In genomic region chr6:52216691-52217458, GRCm38 (mm10) we compare ENCODE assay signal across 8 mouse cellular contexts. TPM values are rescaled to one million over a fixed set of nuclear protein-coding genes. Genes with fewer than 3 reads are reported as not detected.
A peak's percentile ranks its signal among the peaks of the same experiment; 100 is the strongest.
DNase-seq lines count a peak whose midpoint lies in the region; ATAC-seq and TF ChIP-seq lines count a peak whose summit lies in the region.

No protein-coding gene starts in this region.

- 0 out of 2 replicates have a peak, but pooled peaks cover 12% of the 10 kb centered on the region for H3K4me1 ChIP-seq in kidney, adult 2 months (ENCODE audit: control insufficient read depth, insufficient read depth, low read length)
- peaks cover 5% of the 10 kb centered on the region for H3K4me1 ChIP-seq in embryonic facial prominence, embryonic 12.5 days
- no peaks in the 10 kb centered on the region for H3K4me1 ChIP-seq in hindbrain, postnatal 0 days (ENCODE audit: insufficient read depth, low read length)

- ATAC-seq in embryonic facial prominence, embryonic 12.5 days (ENCODE audit: insufficient number of reproducible peaks, insufficient read depth, low FRiP score, low TSS enrichment), result no peak
- no peak for ATAC-seq in hindbrain, postnatal 0 days
- no peak for ATAC-seq in megakaryocyte-erythroid progenitor cell, adult 5-6 weeks (replicated peaks; ENCODE audit: low FRiP score, low TSS enrichment, poor library complexity, severe bottlenecking)

- H3K9me3 ChIP-seq in embryonic facial prominence, embryonic 12.5 days, result no peaks in the 10 kb centered on the region
- H3K9me3 ChIP-seq in hindbrain, postnatal 0 days (ENCODE audit: low read length), result no peaks in the 10 kb centered on the region

- no peaks in the 10 kb centered on the region for H3K36me3 ChIP-seq in kidney, adult 2 months (ENCODE audit: control insufficient read depth, insufficient read depth, low read length)
- no peaks in the 10 kb centered on the region for H3K36me3 ChIP-seq in embryonic facial prominence, embryonic 12.5 days
- no peaks in the 10 kb centered on the region for H3K36me3 ChIP-seq in hindbrain, postnatal 0 days (ENCODE audit: insufficient read depth, low read length)
- H3K36me3 ChIP-seq in macrophage (ENCODE audit: inconsistent target), result no peaks in the 10 kb centered on the region

- H3K4me3 ChIP-seq in kidney, adult 2 months (ENCODE audit: insufficient read depth, low read depth, low read length), result peak overlapping the region; percentile 85
- H3K4me3 ChIP-seq in embryonic facial prominence, embryonic 12.5 days, result peak overlapping the region; percentile 29
- H3K4me3 ChIP-seq in hindbrain, postnatal 0 days (ENCODE audit: low read length), result peak overlapping the region; percentile 23
- peak overlapping the region; percentile 15; the same call in 1 of the 2 replicates for H3K4me3 ChIP-seq in macrophage (ENCODE audit: inconsistent target)

- WGBS in kidney, adult 2 months, result 1% methylated on average over 60 of the region's 60 CpGs
- 2% methylated on average over 60 of the region's 60 CpGs for WGBS in embryonic facial prominence, embryonic 12.5 days
- 2% methylated on average over 60 of the region's 60 CpGs for WGBS in hindbrain, postnatal 0 days
- WGBS in macrophage (ENCODE audit: missing documents), result 2% methylated on average over 60 of the region's 60 CpGs

- peak; percentile 70 for DNase-seq in kidney, adult 2 months
- no peak for DNase-seq in kidney, adult 11 months
- DNase-seq in hindbrain, postnatal 0 days (ENCODE audit: low spot score), result no peak
- no peak for DNase-seq in MN1 (ENCODE audit: low spot score)
- DNase-seq in layer of hippocampus, adult 18-20 months (ENCODE audit: low spot score in 2 of 2), result no peak

- no peak for TF ChIP-seq POLR2A in kidney, adult 2 months (IDR thresholded peaks at IDR 0.05; ENCODE audit: low read depth, low read length)

- H3K79me2 ChIP-seq in macrophage (ENCODE audit: inconsistent target), result no peaks in the 10 kb centered on the region

- peak overlapping the region; percentile 43 for H3K4me2 ChIP-seq in embryonic facial prominence, embryonic 12.5 days (replicated peaks)
- peak overlapping the region; percentile 31; the same call in 1 of the 2 replicates for H3K4me2 ChIP-seq in hindbrain, postnatal 0 days (ENCODE audit: low read depth, low read length)

- H3K9ac ChIP-seq in embryonic facial prominence, embryonic 12.5 days, result 0 out of 2 replicates have a peak overlapping the region, but pooled peaks have one; percentile 33
- no peak overlapping the region for H3K9ac ChIP-seq in hindbrain, postnatal 0 days (replicated peaks; ENCODE audit: low read length)

- TF ChIP-seq CTCF in kidney, adult 2 months (conservative IDR thresholded peaks at IDR 0.05; ENCODE audit: insufficient read depth, insufficient read length, low read depth, low read length), result no peak
- no peak for TF ChIP-seq CTCF in hindbrain, postnatal 0 days (IDR thresholded peaks at IDR 0.05; ENCODE audit: low read depth)

- H3K27ac ChIP-seq in kidney, adult 2 months (ENCODE audit: insufficient read depth, low read depth, low read length), result peak overlapping the region; percentile 94
- H3K27ac ChIP-seq in embryonic facial prominence, embryonic 12.5 days, result no peak overlapping the region
- H3K27ac ChIP-seq in hindbrain, postnatal 0 days, result no peak overlapping the region
- H3K27ac ChIP-seq in macrophage, result no peak overlapping the region

- no peaks in the 10 kb centered on the region for H3K27me3 ChIP-seq in kidney, adult 2 months (replicated peaks; ENCODE audit: control insufficient read depth, insufficient read depth, low read length)
- H3K27me3 ChIP-seq in embryonic facial prominence, embryonic 12.5 days, result peaks cover 95% of the 10 kb centered on the region
- H3K27me3 ChIP-seq in hindbrain, postnatal 0 days (ENCODE audit: insufficient read depth, low read length), result peaks cover 96% of the 10 kb centered on the region

RNA-seq across cellular contexts. Expression of gene Gm28308, which starts 3.7 kb away (rescaled TPM):
- 0.78 and 2.9 TPM in 2 replicates for polyA plus RNA-seq in kidney, adult 2 months (2012; rRNA removed)
- not detected in 2 replicates for polyA plus RNA-seq in embryonic facial prominence, embryonic 12.5 days (2016; fragmentation: Nextera tagmentation; extraction: Ambion mirVana)
- total RNA-seq in hindbrain, postnatal 0 days (2014; rRNA removed), result 0.83 and 2.2 TPM in 2 replicates
- not detected in 2 replicates for polyA plus RNA-seq in hindbrain, postnatal 0 days (2015; fragmentation: Nextera tagmentation; extraction: Ambion mirVana)
- not detected for total RNA-seq in macrophage (2018; cell fraction: chromatin; rRNA removed)
- under 1 TPM in 1 of 26 experiments, not detected in 25; 0.30 TPM for total RNA-seq in macrophage (2018; cell fraction: cytosol; rRNA removed)
- not detected for total RNA-seq in macrophage (2018; cell fraction: nucleus; rRNA removed)
- not detected in 3 replicates for polyA plus RNA-seq in macrophage (2018)
- not detected in 2 replicates for total RNA-seq in megakaryocyte-erythroid progenitor cell, adult 5-6 weeks (2014; fragmentation: Nextera tagmentation)
- total RNA-seq in megakaryocyte-erythroid progenitor cell, adult 5-6 weeks (2017), result not detected in 2 replicates
- not detected for total RNA-seq in layer of hippocampus, adult 18-20 months (2021)

RNA-seq across cellular contexts. Expression of gene Hoxa3, which starts 3.7 kb away (rescaled TPM):
- polyA plus RNA-seq in kidney, adult 2 months (2012; rRNA removed), result 7.4 and 7.6 TPM in 2 replicates
- polyA plus RNA-seq in embryonic facial prominence, embryonic 12.5 days (2016; fragmentation: Nextera tagmentation; extraction: Ambion mirVana), result 0.70 and 1.2 TPM in 2 replicates
- 8.7 and 9.8 TPM in 2 replicates for total RNA-seq in hindbrain, postnatal 0 days (2014; rRNA removed)
- 7.9 and 8.8 TPM in 2 replicates for polyA plus RNA-seq in hindbrain, postnatal 0 days (2015; fragmentation: Nextera tagmentation; extraction: Ambion mirVana)
- 1 to 10 TPM in 2 of 26 experiments, under 1 TPM in 9, not detected in 15; 0.32 to 1.2 (median 0.86) TPM for total RNA-seq in macrophage (2018; cell fraction: chromatin; rRNA removed)
- total RNA-seq in macrophage (2018; cell fraction: cytosol; rRNA removed), result under 1 TPM in 10 of 26 experiments, not detected in 16; 0.04 to 0.27 (median 0.09) TPM
- total RNA-seq in macrophage (2018; cell fraction: nucleus; rRNA removed), result under 1 TPM in 10 of 26 experiments, not detected in 16; 0.31 to 0.74 (median 0.38) TPM
- 0.04 TPM in 1 of 3 replicates, not detected in the others for polyA plus RNA-seq in macrophage (2018)
- total RNA-seq in megakaryocyte-erythroid progenitor cell, adult 5-6 weeks (2014; fragmentation: Nextera tagmentation), result 0.77 and 1.4 TPM in 2 replicates
- total RNA-seq in megakaryocyte-erythroid progenitor cell, adult 5-6 weeks (2017), result not detected in 2 replicates
- total RNA-seq in layer of hippocampus, adult 18-20 months (2021), result not detected

RNA-seq across cellular contexts. Expression of gene Hoxa7, which starts 4.8 kb away (rescaled TPM):
- 44.1 and 45.9 TPM in 2 replicates for polyA plus RNA-seq in kidney, adult 2 months (2012; rRNA removed)
- polyA plus RNA-seq in embryonic facial prominence, embryonic 12.5 days (2016; fragmentation: Nextera tagmentation; extraction: Ambion mirVana), result 0.20 TPM in 1 of 2 replicates, not detected in the other
- total RNA-seq in hindbrain, postnatal 0 days (2014; rRNA removed), result 2.6 and 2.9 TPM in 2 replicates
- 1.3 and 3.9 TPM in 2 replicates for polyA plus RNA-seq in hindbrain, postnatal 0 days (2015; fragmentation: Nextera tagmentation; extraction: Ambion mirVana)
- total RNA-seq in macrophage (2018; cell fraction: chromatin; rRNA removed), result under 1 TPM in 1 of 26 experiments, not detected in 25; 0.85 TPM
- total RNA-seq in macrophage (2018; cell fraction: cytosol; rRNA removed), result under 1 TPM; 0.06 to 0.99 (median 0.37) TPM
- total RNA-seq in macrophage (2018; cell fraction: nucleus; rRNA removed), result under 1 TPM in 2 of 26 experiments, not detected in 24; 0.31 to 0.49 TPM
- 0.25 to 0.75 TPM (median 0.40 TPM) in 3 replicates for polyA plus RNA-seq in macrophage (2018)
- total RNA-seq in megakaryocyte-erythroid progenitor cell, adult 5-6 weeks (2014; fragmentation: Nextera tagmentation), result 3.4 and 4.1 TPM in 2 replicates
- total RNA-seq in megakaryocyte-erythroid progenitor cell, adult 5-6 weeks (2017), result 2.6 and 3.1 TPM in 2 replicates
- under 1 TPM in 1 of 2 experiments, not detected in 1; 0.36 TPM for total RNA-seq in layer of hippocampus, adult 18-20 months (2021)

RNA-seq across cellular contexts. Expression of gene Hoxa6, which starts 8.4 kb away (rescaled TPM):
- 2.4 and 3.4 TPM in 2 replicates for polyA plus RNA-seq in kidney, adult 2 months (2012; rRNA removed)
- not detected in 2 replicates for polyA plus RNA-seq in embryonic facial prominence, embryonic 12.5 days (2016; fragmentation: Nextera tagmentation; extraction: Ambion mirVana)
- 12.3 and 25.8 TPM in 2 replicates for total RNA-seq in hindbrain, postnatal 0 days (2014; rRNA removed)
- polyA plus RNA-seq in hindbrain, postnatal 0 days (2015; fragmentation: Nextera tagmentation; extraction: Ambion mirVana), result 6.0 and 7.7 TPM in 2 replicates
- total RNA-seq in macrophage (2018; cell fraction: chromatin; rRNA removed), result 1 to 10 TPM in 1 of 26 experiments, not detected in 25; 1.4 TPM
- not detected for total RNA-seq in macrophage (2018; cell fraction: cytosol; rRNA removed)
- total RNA-seq in macrophage (2018; cell fraction: nucleus; rRNA removed), result not detected
- not detected in 3 replicates for polyA plus RNA-seq in macrophage (2018)
- total RNA-seq in megakaryocyte-erythroid progenitor cell, adult 5-6 weeks (2014; fragmentation: Nextera tagmentation), result 1.5 TPM in 1 of 2 replicates, not detected in the other
- total RNA-seq in megakaryocyte-erythroid progenitor cell, adult 5-6 weeks (2017), result not detected in 2 replicates
- total RNA-seq in layer of hippocampus, adult 18-20 months (2021), result not detected

RNA-seq across cellular contexts. Expression of gene Hoxa5, which starts 12.5 kb away (rescaled TPM):
- 6.9 and 8.1 TPM in 2 replicates for polyA plus RNA-seq in kidney, adult 2 months (2012; rRNA removed)
- polyA plus RNA-seq in embryonic facial prominence, embryonic 12.5 days (2016; fragmentation: Nextera tagmentation; extraction: Ambion mirVana), result 0.33 and 0.34 TPM in 2 replicates
- total RNA-seq in hindbrain, postnatal 0 days (2014; rRNA removed), result 99.2 and 108 TPM in 2 replicates
- 81.7 and 89.4 TPM in 2 replicates for polyA plus RNA-seq in hindbrain, postnatal 0 days (2015; fragmentation: Nextera tagmentation; extraction: Ambion mirVana)
- total RNA-seq in macrophage (2018; cell fraction: chromatin; rRNA removed), result 1 to 10 TPM in 1 of 26 experiments, under 1 TPM in 4, not detected in 21; 0.25 to 1.0 (median 0.47) TPM
- under 1 TPM in 12 of 26 experiments, not detected in 14; 0.05 to 0.22 (median 0.10) TPM for total RNA-seq in macrophage (2018; cell fraction: cytosol; rRNA removed)
- total RNA-seq in macrophage (2018; cell fraction: nucleus; rRNA removed), result 1 to 10 TPM in 1 of 26 experiments, under 1 TPM in 6, not detected in 19; 0.35 to 1.5 (median 0.61) TPM
- polyA plus RNA-seq in macrophage (2018), result 0.16 TPM in 1 of 3 replicates, not detected in the others
- 1.1 and 2.6 TPM in 2 replicates for total RNA-seq in megakaryocyte-erythroid progenitor cell, adult 5-6 weeks (2014; fragmentation: Nextera tagmentation)
- 0.56 and 0.76 TPM in 2 replicates for total RNA-seq in megakaryocyte-erythroid progenitor cell, adult 5-6 weeks (2017)
- not detected for total RNA-seq in layer of hippocampus, adult 18-20 months (2021)

Comparison
In these comparisons a context has a peak if more than half of its experiments do, and no peak if none do; other contexts are left out.
1. H3K4me3 ChIP-seq: peak in every context shown above with its lines; median percentile 85 in kidney, adult 2 months; 29 in embryonic facial prominence, embryonic 12.5 days; 23 in hindbrain, postnatal 0 days; 15 in macrophage.